Mouse (Mus musculus) CD4-positive helper T cell, adult 2 months (primary cell): Measurements from ENCODE around the gene Lce1d.
"Not testable (repeated sequence)": the region's sequence is repeated elsewhere in the genome, so short reads cannot be mapped to it uniquely, and the experiment has no call there.

Experiments
- DNase-seq: peaks from one replicate; pipeline ENCODE4 v3.0.0-alpha.2; 2012; ENCODE audit warnings: low read depth, missing footprints, low spot score

The Lce1d gene

DNA sequence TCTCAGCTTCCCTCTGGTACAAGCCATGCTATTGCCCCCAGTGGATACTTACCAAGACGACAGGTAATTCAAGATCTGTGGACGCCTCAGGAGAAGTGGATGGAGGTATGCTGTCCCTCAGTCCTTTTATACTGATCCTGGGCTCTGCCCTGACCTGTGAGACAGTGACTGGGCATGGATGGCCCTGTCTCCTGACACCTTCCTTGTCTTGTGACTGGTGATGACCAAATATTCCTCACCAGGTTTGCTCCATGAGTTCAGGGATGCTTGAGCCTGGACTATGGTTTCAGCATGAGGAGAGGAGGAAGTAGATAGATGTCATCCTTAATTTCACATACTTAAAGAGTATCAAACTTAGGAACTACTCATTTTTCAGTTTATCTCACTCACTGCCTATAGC lies at the start of gene Lce1d:
Gene Lce1d (minus strand): TSS at position 101 of the 400 bp plus-strand sequence.
- no peak for DNase-seq

DNA sequence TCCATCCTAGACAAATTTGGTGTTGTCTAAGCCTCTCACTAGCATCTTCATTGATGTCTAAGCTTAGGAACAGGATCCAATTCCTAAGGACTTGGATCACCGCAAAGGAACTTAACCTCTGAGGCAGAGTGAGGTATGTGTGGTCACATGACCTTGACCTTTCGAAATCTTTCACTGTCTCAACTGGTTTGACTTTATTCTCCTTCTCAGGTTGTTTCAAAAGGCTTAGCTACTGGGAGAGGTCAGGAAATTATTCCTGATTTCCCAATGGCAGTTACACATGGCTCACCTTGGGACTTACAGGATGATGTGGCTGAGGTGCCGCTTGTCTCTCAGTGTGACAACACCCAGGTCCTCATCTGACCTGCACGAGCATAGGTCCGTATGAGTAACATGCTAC lies 35.6 kb upstream of the Lce1d start:
- DNase-seq: no peak

GRCm38 (mm10) chr3:92720250-92720649 lies 33.2 kb upstream of the Lce1d start, which contains the start of gene Lce1f:
Gene Lce1f (minus strand): TSS chr3:92720350.
- DNase-seq: no peak

DNA sequence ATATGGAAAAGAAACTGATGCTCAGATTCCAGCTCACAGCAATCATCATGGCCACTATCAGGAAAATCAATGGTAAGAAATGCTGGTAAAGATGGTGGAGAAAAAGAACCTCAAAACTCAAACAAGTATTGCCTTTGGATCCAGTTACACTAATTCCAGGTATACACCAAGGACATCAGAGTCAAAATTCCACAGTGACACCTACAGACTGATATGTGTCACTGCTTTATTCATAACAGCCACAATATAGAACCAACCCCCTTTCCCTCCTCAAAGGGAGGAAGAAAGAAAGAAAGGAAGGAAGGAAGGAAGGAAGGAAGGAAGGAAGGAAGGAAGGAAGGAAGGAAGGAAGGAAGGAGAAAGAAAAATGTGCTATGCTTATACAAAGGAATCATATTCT lies 28.1 kb upstream of the Lce1d start:
- DNase-seq: no peak

- DNase-seq: no peak
Measured at GRCm38 (mm10) chr3:92708974-92709373, 22.0 kb upstream of the Lce1d start, which contains the start of gene Lce1e. Gene Lce1e (minus strand): TSS chr3:92709074.

DNA sequence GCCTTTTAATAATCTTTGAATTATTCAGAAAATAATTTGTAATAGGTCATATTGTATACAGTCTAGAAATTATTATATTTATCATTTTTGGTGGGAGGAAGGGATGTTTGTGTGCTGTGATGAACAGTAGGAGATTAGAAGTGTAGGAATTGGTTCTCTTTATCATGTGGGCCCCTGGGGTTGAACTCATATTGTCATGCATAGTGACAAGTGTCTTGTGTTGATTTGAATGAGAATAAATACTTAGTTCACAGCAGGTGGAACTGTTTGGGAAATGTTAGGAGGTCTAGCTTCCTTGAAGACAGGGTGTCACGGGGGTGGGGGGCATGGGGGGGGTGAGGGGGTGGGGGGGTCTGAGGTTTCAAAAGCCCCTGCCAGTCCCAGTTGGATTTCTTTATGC lies 7.6 kb upstream of the Lce1d start:
- no peak for DNase-seq

- DNase-seq: no peak
Measured at GRCm38 (mm10) chr3:92691688-92692087, 4.7 kb upstream of the Lce1d start.

GRCm38 (mm10) chr3:92689154-92689553 lies 2.1 kb upstream of the Lce1d start:
- not testable (repeated sequence) for DNase-seq

GRCm38 (mm10) chr3:92678947-92679346 lies 8.1 kb downstream of the Lce1d start, which contains the start of gene Lce1c:
Gene Lce1c (plus strand): TSS chr3:92679247.
- no peak for DNase-seq

GRCm38 (mm10) chr3:92670215-92670614 lies 16.8 kb downstream of the Lce1d start, which contains the start of gene Lce1a2:
Gene Lce1a2 (minus strand): TSS chr3:92670315.
- DNase-seq: no peak

GRCm38 (mm10) chr3:92656826-92657225 lies 30.2 kb downstream of the Lce1d start, which contains the start of gene Lce1b:
Gene Lce1b (minus strand): TSS chr3:92656926.
- DNase-seq: no peak

DNA sequence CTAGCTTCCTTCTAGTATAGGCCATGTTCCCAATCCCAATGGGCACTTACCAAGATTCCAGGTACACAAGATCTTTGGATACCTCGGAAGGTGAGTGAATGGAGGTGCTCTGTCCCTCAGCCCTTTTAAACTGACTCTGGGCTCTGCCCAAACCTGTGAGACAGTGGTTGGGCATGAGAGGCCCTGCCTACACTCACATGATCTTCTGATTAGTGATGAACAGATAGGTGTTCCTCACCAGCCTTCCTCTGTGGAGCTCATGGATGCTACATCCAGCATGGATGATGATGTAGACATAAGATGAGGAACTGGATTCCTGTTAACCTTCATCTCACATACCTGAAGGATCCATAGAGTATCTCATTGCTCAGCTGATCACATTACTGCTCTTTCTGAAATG lies 38.8 kb downstream of the Lce1d start, which contains the start of gene Lce1a1:
Gene Lce1a1 (minus strand): TSS at position 101 of the 400 bp plus-strand sequence.
- DNase-seq: no peak

GRCm38 (mm10) chr3:92639854-92640253 lies 47.2 kb downstream of the Lce1d start:
- no peak for DNase-seq

- DNase-seq: no peak
Measured at GRCm38 (mm10) chr3:92638653-92638991, 48.4 kb downstream of the Lce1d start.

GRCm38 (mm10) chr3:92637745-92638652 lies 49.0 kb downstream of the Lce1d start:
- DNase-seq: no peak
